Mouse (Mus musculus): ENCODE data around the gene Akap6. TPM values are rescaled to one million over a fixed set of nuclear protein-coding genes. Genes with fewer than 3 reads are reported as not detected.

Akap6 gene
- 0.15 and 0.78 TPM in 2 replicates for polyA plus RNA-seq (2012; rRNA removed)

DNA sequence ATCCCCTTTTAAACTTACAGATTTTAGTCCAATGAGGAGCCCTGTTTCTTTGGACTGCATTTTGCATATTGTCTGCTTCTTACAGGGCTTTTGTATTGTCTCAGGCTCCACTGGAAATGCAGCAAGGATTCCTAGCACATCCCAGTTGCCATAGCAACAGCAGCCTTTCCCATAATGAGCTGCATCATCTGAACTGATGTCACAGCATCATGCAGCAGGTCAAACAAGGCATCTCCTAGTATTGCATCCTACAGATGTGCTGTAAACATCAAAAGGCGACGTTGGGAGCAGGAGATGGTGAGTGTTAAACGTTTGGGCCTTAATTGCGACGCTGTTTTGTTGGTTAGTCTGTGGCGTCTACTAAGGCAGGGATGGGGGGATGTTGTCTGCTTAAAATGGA is at the start of gene Akap6:
TSS of gene Akap6 (plus strand) at position 238 of the 400 bp plus-strand sequence.
- Histone ChIP-seq H3K27me3 (ENCODE audit: control insufficient read depth, insufficient read depth, low read length) (no peaks in the 10 kb centered on the region), H3K4me3 (ENCODE audit: control insufficient read depth, insufficient read depth, low read length) (no peak within 1 kb of the TSS), H3K27ac (ENCODE audit: control insufficient read depth, insufficient read depth, low read length) (no peak within 1 kb of the TSS), H3K4me1 (replicated peaks; ENCODE audit: control insufficient read depth, insufficient read depth, low read length) (peaks cover 10% of the 10 kb centered on the region), H3K36me3 (ENCODE audit: control insufficient read depth, insufficient read depth, low read length) (no peaks in the 10 kb centered on the region)
- no peak for DNase-seq
- no peak for TF ChIP-seq CTCF (IDR thresholded peaks at IDR 0.05; ENCODE audit: borderline replicate concordance, control insufficient read depth, extremely low read depth, insufficient read depth, low read length, poor library complexity)
- TF ChIP-seq POLR2A (IDR thresholded peaks at IDR 0.05; ENCODE audit: control insufficient read depth, extremely low read depth, insufficient read depth, low read length, poor library complexity), result no peak
- WGBS, result 94% methylated on average over 6 of the region's 6 CpGs

- no peak for TF ChIP-seq CTCF (IDR thresholded peaks at IDR 0.05; ENCODE audit: borderline replicate concordance, control insufficient read depth, extremely low read depth, insufficient read depth, low read length, poor library complexity)
- TF ChIP-seq POLR2A (IDR thresholded peaks at IDR 0.05; ENCODE audit: control insufficient read depth, extremely low read depth, insufficient read depth, low read length, poor library complexity), result no peak
- no peak overlapping the region for H3K27ac ChIP-seq (ENCODE audit: control insufficient read depth, insufficient read depth, low read length)
- DNase-seq, result no peak
- 83% methylated on average over 7 of the region's 7 CpGs for WGBS
- no peaks in the 10 kb centered on the region for H3K4me1 ChIP-seq (replicated peaks; ENCODE audit: control insufficient read depth, insufficient read depth, low read length)
- no peak overlapping the region for H3K4me3 ChIP-seq (ENCODE audit: control insufficient read depth, insufficient read depth, low read length)
- no peaks in the 10 kb centered on the region for H3K27me3 ChIP-seq (ENCODE audit: control insufficient read depth, insufficient read depth, low read length)
- H3K36me3 ChIP-seq (ENCODE audit: control insufficient read depth, insufficient read depth, low read length), result no peaks in the 10 kb centered on the region
Measured at GRCm38 (mm10) chr12:52662907-52663790, 36.0 kb upstream of the Akap6 start.

GRCm38 (mm10) chr12:52664944-52665343 is 34.2 kb upstream of the Akap6 start:
- WGBS, result 90% methylated on average over 5 of the region's 5 CpGs
- H3K4me3 ChIP-seq (ENCODE audit: control insufficient read depth, insufficient read depth, low read length), result no peak overlapping the region
- DNase-seq, result no peak
- H3K36me3 ChIP-seq (ENCODE audit: control insufficient read depth, insufficient read depth, low read length), result no peaks in the 10 kb centered on the region
- H3K27ac ChIP-seq (ENCODE audit: control insufficient read depth, insufficient read depth, low read length), result no peak overlapping the region
- TF ChIP-seq POLR2A (IDR thresholded peaks at IDR 0.05; ENCODE audit: control insufficient read depth, extremely low read depth, insufficient read depth, low read length, poor library complexity) (no peak), CTCF (IDR thresholded peaks at IDR 0.05; ENCODE audit: borderline replicate concordance, control insufficient read depth, extremely low read depth, insufficient read depth, low read length, poor library complexity) (no peak)
- H3K27me3 ChIP-seq (ENCODE audit: control insufficient read depth, insufficient read depth, low read length), result no peaks in the 10 kb centered on the region
- no peaks in the 10 kb centered on the region for H3K4me1 ChIP-seq (replicated peaks; ENCODE audit: control insufficient read depth, insufficient read depth, low read length)

DNA sequence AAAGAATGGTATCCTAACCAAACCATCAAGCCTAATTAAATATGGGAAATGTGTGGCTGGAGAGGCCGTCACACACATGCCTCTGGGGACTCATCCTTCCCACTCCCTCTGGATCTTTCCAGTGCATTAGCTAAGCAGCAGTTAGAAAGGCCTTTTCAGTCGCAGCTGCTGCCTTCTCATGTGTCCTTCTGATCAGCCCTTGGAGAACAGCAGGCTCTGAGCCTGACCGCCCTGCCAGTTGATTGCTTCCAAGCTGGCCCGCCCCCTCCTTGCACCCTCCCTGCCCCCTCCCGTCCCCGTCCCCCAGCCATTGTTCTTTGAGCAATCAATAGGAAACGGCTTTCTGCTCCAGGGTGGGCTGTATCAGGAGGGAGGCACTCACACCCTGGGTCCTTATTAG is 27.7 kb upstream of the Akap6 start:
- H3K27me3 ChIP-seq (ENCODE audit: control insufficient read depth, insufficient read depth, low read length), result no peaks in the 10 kb centered on the region
- no peak overlapping the region for H3K27ac ChIP-seq (ENCODE audit: control insufficient read depth, insufficient read depth, low read length)
- no peaks in the 10 kb centered on the region for H3K36me3 ChIP-seq (ENCODE audit: control insufficient read depth, insufficient read depth, low read length)
- H3K4me3 ChIP-seq (ENCODE audit: control insufficient read depth, insufficient read depth, low read length), result no peak overlapping the region
- H3K4me1 ChIP-seq (replicated peaks; ENCODE audit: control insufficient read depth, insufficient read depth, low read length), result no peaks in the 10 kb centered on the region
- WGBS, result 93% methylated on average over 7 of the region's 7 CpGs
- no peak for DNase-seq
- TF ChIP-seq CTCF (IDR thresholded peaks at IDR 0.05; ENCODE audit: borderline replicate concordance, control insufficient read depth, extremely low read depth, insufficient read depth, low read length, poor library complexity) (no peak), POLR2A (IDR thresholded peaks at IDR 0.05; ENCODE audit: control insufficient read depth, extremely low read depth, insufficient read depth, low read length, poor library complexity) (no peak)

DNA sequence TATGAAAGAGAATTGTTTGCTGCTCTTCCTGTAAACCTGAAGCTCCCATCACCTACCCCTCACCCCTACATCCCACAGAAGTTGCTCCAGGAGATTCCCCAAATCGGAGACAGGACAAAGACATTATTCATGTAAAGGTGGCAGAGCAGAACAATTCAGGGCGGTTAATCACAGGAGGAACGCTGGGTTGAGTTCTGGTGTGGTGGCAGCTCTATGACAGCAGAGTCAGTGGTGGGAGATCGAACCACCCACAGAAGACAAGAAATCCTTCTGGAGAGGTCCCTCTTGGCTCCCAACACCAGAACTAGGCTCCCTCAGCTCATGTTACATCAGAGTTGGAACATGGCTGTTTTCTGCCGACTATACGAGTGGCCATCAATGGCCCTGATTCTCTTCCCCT is 27.2 kb upstream of the Akap6 start:
- no peak for TF ChIP-seq POLR2A (IDR thresholded peaks at IDR 0.05; ENCODE audit: control insufficient read depth, extremely low read depth, insufficient read depth, low read length, poor library complexity)
- no peak for TF ChIP-seq CTCF (IDR thresholded peaks at IDR 0.05; ENCODE audit: borderline replicate concordance, control insufficient read depth, extremely low read depth, insufficient read depth, low read length, poor library complexity)
- DNase-seq, result no peak
- 93% methylated on average over 6 of the region's 6 CpGs for WGBS

DNA sequence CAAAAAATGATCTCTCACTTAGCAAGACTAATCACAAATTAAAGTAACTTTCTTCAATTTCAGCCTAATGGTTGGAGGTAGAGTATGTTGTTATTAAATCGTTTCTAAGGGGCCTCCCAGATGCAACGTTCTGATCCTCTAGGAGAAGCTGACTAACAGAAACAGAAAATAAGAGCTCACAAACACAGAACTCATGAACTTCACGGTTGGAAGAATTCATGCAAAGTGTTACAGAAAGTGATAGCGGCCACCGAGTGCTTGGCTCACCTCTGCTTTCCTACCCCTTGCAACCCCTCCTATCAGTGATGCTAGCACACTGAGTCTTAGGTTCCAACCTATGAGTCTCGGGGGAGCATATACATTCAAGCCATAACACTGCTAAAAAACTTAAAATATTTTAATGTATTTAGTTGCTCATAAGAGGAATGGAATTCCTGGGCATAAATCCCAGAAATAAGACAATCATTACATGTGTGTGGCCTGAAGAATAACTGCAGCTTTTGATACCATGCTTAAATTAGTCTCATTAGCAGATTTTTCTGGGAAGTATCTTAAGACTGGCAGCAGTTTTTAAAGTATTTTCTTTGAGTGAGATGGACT is 25.7 kb upstream of the Akap6 start:
- no peak for TF ChIP-seq POLR2A (IDR thresholded peaks at IDR 0.05; ENCODE audit: control insufficient read depth, extremely low read depth, insufficient read depth, low read length, poor library complexity)
- TF ChIP-seq CTCF (IDR thresholded peaks at IDR 0.05; ENCODE audit: borderline replicate concordance, control insufficient read depth, extremely low read depth, insufficient read depth, low read length, poor library complexity), result no peak
- H3K4me3 ChIP-seq (ENCODE audit: control insufficient read depth, insufficient read depth, low read length), result no peak overlapping the region
- H3K36me3 ChIP-seq (ENCODE audit: control insufficient read depth, insufficient read depth, low read length), result no peaks in the 10 kb centered on the region
- no peaks in the 10 kb centered on the region for H3K27me3 ChIP-seq (ENCODE audit: control insufficient read depth, insufficient read depth, low read length)
- no peak overlapping the region for H3K27ac ChIP-seq (ENCODE audit: control insufficient read depth, insufficient read depth, low read length)
- H3K4me1 ChIP-seq (replicated peaks; ENCODE audit: control insufficient read depth, insufficient read depth, low read length), result no peaks in the 10 kb centered on the region
- no peak for DNase-seq
- WGBS, result 92% methylated on average over 6 of the region's 6 CpGs

More for the DNA sequence above, 27.2 kb upstream of the Akap6 start:
- Histone ChIP-seq H3K4me1 (replicated peaks; ENCODE audit: control insufficient read depth, insufficient read depth, low read length) (no peaks in the 10 kb centered on the region), H3K4me3 (ENCODE audit: control insufficient read depth, insufficient read depth, low read length) (no peak overlapping the region), H3K36me3 (ENCODE audit: control insufficient read depth, insufficient read depth, low read length) (no peaks in the 10 kb centered on the region), H3K27ac (ENCODE audit: control insufficient read depth, insufficient read depth, low read length) (no peak overlapping the region), H3K27me3 (ENCODE audit: control insufficient read depth, insufficient read depth, low read length) (no peaks in the 10 kb centered on the region)

Data from thymus, adult 2 months (tissue).